Mouse (Mus musculus) bone marrow macrophage, adult 2 months (primary cell): Measurements from ENCODE around the gene Dnah17. TPM values are rescaled to one million over a fixed set of nuclear protein-coding genes. Genes with fewer than 3 reads are reported as not detected.

Source experiments
- H3K27ac ChIP-seq: 2 replicates; pipeline ENCODE4 v1.5.1; 2012; ENCODE audit warnings: low read depth, low read length; ENCODE audit not compliant: insufficient read depth
- H3K4me1 ChIP-seq: 2 replicates; pipeline ENCODE4 v1.6.1; 2012; ENCODE audit warnings: low read length; ENCODE audit not compliant: control insufficient read depth, insufficient read depth
- H3K4me3 ChIP-seq: 2 replicates; pipeline ENCODE4 v1.5.1; 2012; ENCODE audit warnings: mild to moderate bottlenecking, low read length, moderate library complexity; ENCODE audit not compliant: insufficient read depth
- CTCF ChIP-seq: IDR thresholded peaks from 2 replicates; pipeline ENCODE4 v1.5.1; 2012; ENCODE audit warnings: low read depth, mild to moderate bottlenecking, low read length, moderate library complexity
- POLR2A ChIP-seq: IDR thresholded peaks from 2 replicates; pipeline ENCODE4 v1.6.1; 2012; ENCODE audit warnings: mild to moderate bottlenecking, low read depth, low read length, borderline replicate concordance
- polyA plus RNA-seq: library from polyadenylated mRNA; stranded (reverse); fragments of >200 nt; gene quantifications from 2 replicates; pipeline ENCODE4 v1.2.4, GENCODE M21; 2012; ENCODE audit not compliant: missing spikeins, insufficient read depth, insufficient read length

The Dnah17 gene
- polyA plus RNA-seq, 1 experiment = 0.29 TPM

- H3K4me1 ChIP-seq = peaks cover 49% of the 10 kb centered on the region
- H3K27ac ChIP-seq = no peak overlapping the region
- TF ChIP-seq POLR2A (no peak), CTCF (no peak)
- H3K4me3 ChIP-seq = no peak overlapping the region
Observed at GRCm38 (mm10) chr11:118014391-118014995, 115.9 kb downstream of the Dnah17 start.

DNA sequence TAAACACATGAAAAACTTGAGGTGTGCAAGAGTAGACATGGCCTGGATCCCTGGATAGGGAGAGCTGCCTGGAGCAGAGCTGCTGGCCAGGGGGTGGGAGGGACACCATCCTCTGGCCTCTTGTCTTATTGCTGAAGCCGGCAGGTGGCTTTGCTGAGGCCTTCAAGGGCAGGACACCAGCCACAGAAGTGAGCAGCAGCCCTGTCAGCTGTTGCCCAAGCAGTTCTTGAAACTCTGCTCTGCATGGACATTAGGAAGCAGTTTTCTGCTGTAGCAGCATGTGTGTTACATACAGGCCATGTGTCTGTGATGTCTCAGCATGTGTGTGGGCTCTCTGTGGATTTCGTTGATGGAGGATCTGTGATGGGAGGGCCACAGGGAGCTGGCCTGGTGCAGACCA, 117.1 kb downstream of the Dnah17 start:
- no peak overlapping the region for H3K4me3 ChIP-seq
- TF ChIP-seq POLR2A (no peak), CTCF (no peak)
- peaks cover 44% of the 10 kb centered on the region for H3K4me1 ChIP-seq
- no peak overlapping the region for H3K27ac ChIP-seq

DNA sequence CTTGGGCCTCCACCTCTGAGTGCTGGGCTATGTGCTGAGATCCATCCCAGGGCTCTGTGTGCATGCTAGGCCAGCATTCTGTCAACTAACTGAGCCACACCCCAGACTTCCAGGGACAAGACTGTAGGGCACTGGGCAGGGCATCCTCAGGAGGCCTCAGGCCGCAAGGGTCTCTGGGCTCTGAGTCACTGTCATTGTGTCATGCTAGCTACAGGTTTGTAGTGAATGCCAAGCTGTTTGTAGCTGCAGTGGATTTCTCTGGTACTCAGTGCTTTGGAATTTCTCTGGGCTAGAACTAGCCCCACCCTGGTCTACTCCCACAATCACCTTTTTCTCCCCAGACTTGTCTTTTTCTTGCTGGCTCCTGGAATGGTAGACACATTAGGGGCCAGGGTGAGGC, 117.8 kb downstream of the Dnah17 start:
- no peak overlapping the region for H3K27ac ChIP-seq
- TF ChIP-seq CTCF (no peak), POLR2A (no peak)
- H3K4me1 ChIP-seq = peaks cover 45% of the 10 kb centered on the region
- no peak overlapping the region for H3K4me3 ChIP-seq

DNA sequence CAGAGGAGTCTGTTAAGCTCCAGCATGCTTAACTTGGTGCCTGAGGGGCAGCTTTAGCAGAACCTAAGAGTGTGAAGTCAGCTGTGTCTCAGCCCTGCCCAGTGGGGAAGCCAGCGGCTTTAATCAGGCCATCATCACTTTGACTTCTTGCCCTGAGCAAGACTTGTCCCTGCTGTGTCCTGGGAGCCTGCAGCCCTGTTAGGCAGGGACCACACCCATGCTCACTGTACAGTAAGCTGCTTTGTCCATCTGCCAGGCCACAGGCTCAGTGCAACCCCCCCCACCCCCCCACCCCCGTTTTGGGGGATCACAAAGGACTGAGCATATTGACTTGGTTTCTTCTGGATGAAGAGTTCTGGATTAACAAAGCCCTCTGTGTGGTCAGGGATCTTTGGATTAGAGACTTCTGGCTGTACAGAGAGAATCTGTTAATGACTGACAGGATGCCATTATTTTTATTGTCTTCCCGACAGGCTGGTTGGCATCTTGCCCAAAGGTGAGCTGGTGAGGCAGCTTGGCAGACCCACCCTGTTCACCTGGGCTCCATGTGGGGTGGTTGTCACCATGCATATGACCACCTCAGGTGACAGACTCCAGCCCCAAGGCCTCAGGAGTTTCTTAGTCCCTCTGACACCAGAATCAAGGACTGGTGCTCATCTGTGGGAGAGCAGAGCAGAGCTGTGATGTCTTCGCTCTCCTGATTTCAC, 120.4 kb downstream of the Dnah17 start:
- Histone ChIP-seq H3K4me3 (no peak overlapping the region), H3K27ac (no peak overlapping the region), H3K4me1 (peaks cover 30% of the 10 kb centered on the region)
- TF ChIP-seq POLR2A = no peak
- TF ChIP-seq CTCF = no peak

DNA sequence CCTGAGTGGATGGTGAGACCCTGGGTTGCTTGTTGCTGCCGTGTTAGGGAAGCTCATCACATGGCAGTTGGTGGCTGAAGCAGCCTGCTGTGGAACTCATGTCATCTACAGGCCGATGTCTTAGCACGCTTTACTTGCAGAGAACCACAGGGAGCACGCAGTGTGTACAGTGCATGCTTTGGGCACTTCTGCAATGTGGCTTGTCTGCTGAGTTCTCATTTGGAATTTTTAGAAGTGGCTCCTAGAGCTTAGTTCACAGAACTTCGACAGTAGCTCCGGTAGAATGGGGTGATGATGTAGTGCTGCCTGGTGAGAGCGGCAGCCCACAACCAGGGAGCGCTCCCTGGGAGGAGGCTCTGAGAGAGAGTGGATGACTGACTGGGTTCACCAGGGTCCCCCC, 121.6 kb downstream of the Dnah17 start:
- TF ChIP-seq POLR2A = no peak
- TF ChIP-seq CTCF = no peak
- Histone ChIP-seq H3K4me3 (no peak overlapping the region), H3K4me1 (peaks cover 24% of the 10 kb centered on the region), H3K27ac (no peak overlapping the region)

DNA sequence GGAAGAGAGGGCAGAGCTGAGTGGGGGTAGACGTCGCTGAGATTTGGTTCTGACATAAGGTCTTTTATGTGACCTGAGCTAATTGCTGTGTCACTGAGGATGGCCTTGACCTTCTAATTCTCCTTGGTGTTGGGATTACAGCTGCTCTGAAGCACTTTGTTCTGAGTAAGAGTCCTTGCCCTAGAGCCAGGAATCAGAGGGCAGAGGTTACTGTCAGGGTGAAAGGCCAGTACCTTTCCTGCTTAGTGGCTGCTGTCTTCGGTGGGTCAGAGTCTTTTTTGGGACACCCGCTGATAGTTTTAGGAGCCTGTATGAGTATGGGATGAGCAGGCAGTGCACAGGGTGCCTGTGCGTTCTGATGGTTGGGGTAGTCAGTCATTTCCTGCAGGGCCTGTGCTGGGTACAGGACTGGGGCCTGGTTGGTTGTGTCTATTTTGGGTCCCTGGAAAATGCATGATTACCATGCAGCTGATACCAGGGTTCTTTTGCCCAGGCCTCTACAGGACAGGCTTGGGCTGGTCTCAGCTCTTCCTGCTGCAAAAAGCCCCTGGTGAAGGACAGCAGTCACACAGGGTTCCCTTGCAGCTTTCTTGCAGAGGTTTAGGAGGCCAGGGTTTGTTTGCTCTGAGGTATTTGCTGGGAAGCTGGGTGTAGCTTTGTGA, 122.2 kb downstream of the Dnah17 start:
- TF ChIP-seq CTCF (no peak), POLR2A (no peak)
- Histone ChIP-seq H3K4me3 (no peak overlapping the region), H3K4me1 (peaks cover 24% of the 10 kb centered on the region), H3K27ac (no peak overlapping the region)

DNA sequence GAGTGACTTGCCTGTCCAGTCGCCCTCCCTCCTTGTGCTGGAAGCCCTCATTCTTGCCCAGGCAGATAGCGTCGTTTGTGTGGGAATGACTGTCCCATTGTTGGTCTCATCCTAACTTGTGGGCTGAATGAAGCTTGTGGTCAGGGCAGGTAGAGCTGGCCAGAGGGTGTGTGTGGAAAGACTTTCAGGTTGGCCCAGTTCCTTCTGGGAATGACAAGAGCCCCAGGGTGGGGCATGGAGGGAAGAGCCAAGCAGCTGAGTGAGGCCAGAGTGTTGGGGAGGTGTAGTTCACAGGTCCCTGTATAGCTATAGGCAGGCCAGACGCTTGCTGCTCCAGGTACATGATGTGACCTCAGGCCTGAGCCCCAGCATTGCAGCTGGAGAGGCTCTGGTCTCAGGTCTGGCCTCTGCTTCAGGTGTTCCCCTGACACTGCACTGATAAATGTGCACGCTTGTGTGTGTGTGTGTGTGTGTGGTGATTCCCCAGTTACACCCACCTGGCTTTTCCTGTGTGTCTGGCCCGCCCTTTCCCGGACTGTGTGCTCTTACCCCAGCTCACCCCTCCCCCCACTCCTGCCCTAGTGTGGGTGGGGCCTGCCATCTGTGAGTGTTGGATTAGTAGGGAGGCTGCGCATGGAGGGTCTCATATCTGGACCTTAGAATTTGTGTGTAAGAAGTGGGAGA, 122.8 kb downstream of the Dnah17 start:
- Histone ChIP-seq H3K27ac (no peak overlapping the region), H3K4me3 (no peak overlapping the region), H3K4me1 (peaks cover 18% of the 10 kb centered on the region)
- TF ChIP-seq POLR2A (no peak), CTCF (no peak)

DNA sequence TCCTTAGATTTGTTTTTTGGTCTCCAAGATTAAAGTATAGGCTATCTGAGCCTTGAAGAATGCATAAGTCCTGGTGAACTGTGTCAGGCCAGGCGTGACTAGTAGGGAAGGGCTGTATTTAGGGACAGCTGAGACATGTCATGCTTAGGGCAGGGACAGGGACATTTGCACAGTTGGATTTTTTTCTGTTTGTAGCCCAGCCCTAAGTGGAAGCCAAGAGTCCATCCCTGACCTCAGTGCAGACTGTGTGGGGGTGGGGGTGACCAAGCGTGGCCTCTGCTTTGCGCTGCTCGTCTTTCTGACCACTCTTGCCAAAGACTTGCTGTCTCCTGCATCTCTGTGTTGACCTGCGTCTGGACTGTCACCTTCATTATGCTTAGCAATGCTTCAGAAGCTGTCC, 126.2 kb downstream of the Dnah17 start:
- Histone ChIP-seq H3K27ac (no peak overlapping the region), H3K4me1 (peaks cover 23% of the 10 kb centered on the region), H3K4me3 (no peak overlapping the region)
- no peak for TF ChIP-seq POLR2A
- TF ChIP-seq CTCF = no peak

DNA sequence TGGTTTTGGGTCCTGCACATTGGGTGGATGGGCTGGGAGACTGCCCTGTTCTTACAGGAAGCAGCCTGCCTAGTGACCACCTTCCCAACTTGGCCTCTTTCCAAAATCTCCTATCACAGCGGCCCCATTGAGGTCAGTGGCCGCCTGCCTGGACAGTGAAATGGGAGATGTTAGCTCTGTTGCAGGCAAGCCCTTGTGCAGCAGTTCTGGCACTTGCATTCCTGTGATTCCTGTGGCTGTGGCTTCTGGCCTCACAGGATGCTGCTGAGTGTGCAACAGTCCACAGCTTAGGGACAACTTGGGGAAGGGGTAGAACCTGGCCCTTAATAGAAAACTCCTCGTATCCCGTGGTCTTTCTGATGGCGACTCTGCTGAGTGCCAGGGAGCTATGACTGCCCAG, 126.7 kb downstream of the Dnah17 start:
- Histone ChIP-seq H3K4me3 (no peak overlapping the region), H3K4me1 (peaks cover 25% of the 10 kb centered on the region), H3K27ac (no peak overlapping the region)
- TF ChIP-seq CTCF (no peak), POLR2A (no peak)
